Mouse (Mus musculus) olfactory bulb, adult 2 months (tissue): Measurements from ENCODE around the gene Cyp4f14.

Source experiments
- CTCF ChIP-seq: fragments of 200-500 bp; IDR thresholded peaks from 2 replicates; pipeline ENCODE4 v1.5.1; 2012; ENCODE audit warnings: low read depth, mild to moderate bottlenecking, low read length, moderate library complexity; ENCODE audit not compliant: insufficient read depth
- POLR2A ChIP-seq: fragments of 200-500 bp; IDR thresholded peaks from 2 replicates; pipeline ENCODE4 v1.6.1; 2012; ENCODE audit warnings: mild to moderate bottlenecking, low read depth, low read length, moderate library complexity; ENCODE audit not compliant: insufficient read depth

DNA sequence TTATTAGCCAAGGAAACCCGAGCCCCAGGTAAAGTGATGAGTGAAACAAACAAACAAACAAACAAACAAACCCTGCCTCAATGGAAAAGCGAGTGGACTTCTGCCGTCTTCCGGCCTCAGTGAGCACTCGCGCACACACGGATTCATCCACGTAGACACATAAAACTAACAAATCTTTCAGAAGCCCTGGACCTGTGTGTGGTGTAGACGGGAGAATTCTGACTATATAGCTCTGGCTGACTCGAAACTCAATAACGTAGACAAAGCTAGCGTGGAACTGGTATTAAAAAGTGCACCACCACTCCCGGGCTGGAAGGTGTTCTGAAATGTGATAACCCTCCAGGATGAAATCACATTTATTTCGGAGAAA is 48.1 kb upstream of the Cyp4f14 start:
- TF ChIP-seq CTCF (no peak), POLR2A (no peak)
